17 mouse cellular contexts compared by ENCODE assay signal in genomic region chr5:92796089-92796990, GRCm38 (mm10).
DNase-seq lines count a peak whose midpoint lies in the region; ATAC-seq and TF ChIP-seq lines count a peak whose summit lies in the region.
"Had no signal": no experiment of that assay in that cellular context is flagged by ENCODE, and none has a peak within 500 bp of the region (broad histone marks: within the 10 kb centered on the region; RNA-seq: fewer than 3 reads in every experiment).

No protein-coding gene starts in this region.

- no peak for TF ChIP-seq EP300 in heart, postnatal 0 days (IDR thresholded peaks at IDR 0.05; ENCODE audit: low read depth)

- H3K27me3 ChIP-seq in heart, postnatal 0 days (ENCODE audit: control insufficient read depth, insufficient read depth, low read length): no peaks in the 10 kb centered on the region
- H3K27me3 ChIP-seq in forebrain, embryonic 12.5 days: no peaks in the 10 kb centered on the region
- H3K27me3 ChIP-seq: limb, embryonic 13.5 days had no signal

- H3K4me3 ChIP-seq in heart, postnatal 0 days (ENCODE audit: low read depth, low read length): no peak overlapping the region
- H3K4me3 ChIP-seq in forebrain, embryonic 12.5 days (replicated peaks): no peak overlapping the region
- H3K4me3 ChIP-seq: limb, embryonic 13.5 days had no signal

- TF ChIP-seq CTCF in heart, postnatal 0 days (IDR thresholded peaks at IDR 0.05; ENCODE audit: low read depth): no peak

- peak; percentile 15 to 27 for DNase-seq in cerebellum, postnatal 14 days
- DNase-seq in cerebellum, adult 11 months: no peak
- DNase-seq in heart, postnatal 0 days (ENCODE audit: low spot score): no peak
- no peak for DNase-seq in heart, adult 9 months (ENCODE audit: low spot score in 2 of 2)
- DNase-seq in embryo, embryonic 10 days (ENCODE audit: low spot score): peak; percentile 59
- DNase-seq in kidney, postnatal 25 days: peak; percentile 25 to 55
- no peak for DNase-seq in urinary bladder, postnatal 25 days (ENCODE audit: low spot score)
- DNase-seq: adrenal gland, postnatal 10 days; gastrocnemius, postnatal 25 days; liver, postnatal 0 days; right cerebral cortex, adult 18-20 months; spleen, adult 18-20 months; thymus, postnatal 36 days had no signal

- no peak overlapping the region for H3K9ac ChIP-seq in heart, postnatal 0 days (replicated peaks; ENCODE audit: low read depth, low read length)
- no peak overlapping the region for H3K9ac ChIP-seq in forebrain, embryonic 12.5 days
- H3K9ac ChIP-seq: limb, embryonic 13.5 days; liver, postnatal 0 days had no signal

- ATAC-seq in heart, postnatal 0 days (ENCODE audit: insufficient read depth, low read depth): no peak
- ATAC-seq in forebrain, embryonic 12.5 days (ENCODE audit: low FRiP score): no peak
- ATAC-seq: hindbrain, postnatal 0 days; liver, postnatal 0 days had no signal

- H3K4me2 ChIP-seq in heart, postnatal 0 days (ENCODE audit: low read depth, low read length): no peak overlapping the region
- H3K4me2 ChIP-seq in forebrain, embryonic 12.5 days: no peak overlapping the region
- H3K4me2 ChIP-seq: limb, embryonic 13.5 days had no signal

- H3K36me3 ChIP-seq in heart, postnatal 0 days (replicated peaks; ENCODE audit: control insufficient read depth, insufficient read depth, low read length): no peaks in the 10 kb centered on the region
- no peaks in the 10 kb centered on the region for H3K36me3 ChIP-seq in forebrain, embryonic 12.5 days (replicated peaks)
- H3K36me3 ChIP-seq: limb, embryonic 13.5 days had no signal

- 40% methylated on average over 11 of the region's 11 CpGs for WGBS in heart, postnatal 0 days
- 25% methylated on average over 11 of the region's 11 CpGs for WGBS in forebrain, embryonic 12.5 days

- peak overlapping the region; percentile 68 for H3K27ac ChIP-seq in heart, postnatal 0 days (ENCODE audit: low read depth)
- H3K27ac ChIP-seq in forebrain, embryonic 12.5 days: no peak overlapping the region
- H3K27ac ChIP-seq: hindbrain, postnatal 0 days; limb, embryonic 13.5 days; stomach, postnatal 0 days had no signal

- H3K4me1 ChIP-seq in heart, postnatal 0 days (ENCODE audit: control insufficient read depth, insufficient read depth): peaks cover 7% of the 10 kb centered on the region; the same call in 1 of the 2 replicates
- H3K4me1 ChIP-seq in forebrain, embryonic 12.5 days: 0 out of 2 replicates have a peak, but pooled peaks cover 8% of the 10 kb centered on the region
- H3K4me1 ChIP-seq: limb, embryonic 13.5 days had no signal

- H3K9me3 ChIP-seq in heart, postnatal 0 days (replicated peaks; ENCODE audit: control insufficient read depth, low read length): no peaks in the 10 kb centered on the region
- 0 out of 2 replicates have a peak, but pooled peaks cover 7% of the 10 kb centered on the region for H3K9me3 ChIP-seq in forebrain, embryonic 12.5 days

Comparison
In these comparisons a context has a peak if more than half of its experiments do, and no peak if none do; other contexts are left out.
1. DNase-seq: peak in cerebellum, postnatal 14 days (2 of 2), embryo, embryonic 10 days (single experiment) and kidney, postnatal 25 days (2 of 2); none in cerebellum, adult 11 months (single experiment), heart, postnatal 0 days (single experiment), heart, adult 9 months (0 of 2) and urinary bladder, postnatal 25 days (single experiment).